ENCODE assay signal across 16 mouse cellular contexts in genomic region chr7:80866514-80867147, GRCm38 (mm10). TPM values are rescaled to one million over a fixed set of nuclear protein-coding genes. Genes with fewer than 3 reads are reported as not detected.
A peak's percentile ranks its signal among the peaks of the same experiment; 100 is the strongest.
DNase-seq lines count a peak whose midpoint lies in the region; ATAC-seq lines count a peak whose summit lies in the region.
"Had no signal": no experiment of that assay in that cellular context is flagged by ENCODE, and none has a peak within 500 bp of the region (broad histone marks: within the 10 kb centered on the region; RNA-seq: fewer than 3 reads in every experiment).

No protein-coding gene starts in this region.

- H3K36me3 ChIP-seq in midbrain, embryonic 12.5 days: peaks cover 71% of the 10 kb centered on the region
- peaks cover 11% of the 10 kb centered on the region for H3K36me3 ChIP-seq in midbrain, embryonic 11.5 days (ENCODE audit: control insufficient read depth, insufficient read depth, low read length)
- peaks cover 35% of the 10 kb centered on the region for H3K36me3 ChIP-seq in liver, embryonic 12.5 days

- no peak overlapping the region for H3K4me3 ChIP-seq in midbrain, embryonic 12.5 days
- H3K4me3 ChIP-seq in midbrain, embryonic 11.5 days (ENCODE audit: low read depth, low read length): no peak overlapping the region
- H3K4me3 ChIP-seq in liver, embryonic 12.5 days: no peak overlapping the region
- H3K4me3 ChIP-seq: embryonic facial prominence, embryonic 13.5 days; limb, embryonic 15.5 days; neural tube, embryonic 13.5 days had no signal

- H3K27ac ChIP-seq in midbrain, embryonic 12.5 days (replicated peaks): no peak overlapping the region
- H3K27ac ChIP-seq in midbrain, embryonic 11.5 days (ENCODE audit: low read depth, low read length): no peak overlapping the region
- 0 out of 2 replicates have a peak overlapping the region, but pooled peaks have one; percentile 33 for H3K27ac ChIP-seq in liver, embryonic 12.5 days
- H3K27ac ChIP-seq: embryonic facial prominence, embryonic 13.5 days; limb, embryonic 15.5 days; neural tube, embryonic 13.5 days had no signal

- 0 out of 2 replicates have a peak overlapping the region, but pooled peaks have one; percentile 11 for H3K9ac ChIP-seq in midbrain, embryonic 12.5 days (replicated peaks)
- H3K9ac ChIP-seq in midbrain, embryonic 11.5 days (ENCODE audit: low read length): no peak overlapping the region
- H3K9ac ChIP-seq in liver, embryonic 12.5 days: 0 out of 2 replicates have a peak overlapping the region, but pooled peaks have one; percentile 2
- H3K9ac ChIP-seq: embryonic facial prominence, embryonic 13.5 days; limb, embryonic 15.5 days; neural tube, embryonic 13.5 days had no signal

- no peaks in the 10 kb centered on the region for H3K27me3 ChIP-seq in midbrain, embryonic 12.5 days
- H3K27me3 ChIP-seq in midbrain, embryonic 11.5 days (ENCODE audit: control insufficient read depth, insufficient read depth, low read length): no peaks in the 10 kb centered on the region
- H3K27me3 ChIP-seq in liver, embryonic 12.5 days (replicated peaks): no peaks in the 10 kb centered on the region
- H3K27me3 ChIP-seq: embryonic facial prominence, embryonic 13.5 days; limb, embryonic 15.5 days; neural tube, embryonic 13.5 days had no signal

- no peak for ATAC-seq in midbrain, embryonic 12.5 days (ENCODE audit: low FRiP score, low read depth)
- ATAC-seq in midbrain, embryonic 11.5 days (ENCODE audit: low FRiP score): no peak
- ATAC-seq in liver, embryonic 12.5 days: no peak
- ATAC-seq: inflammation-experienced regulatory T-cells, adult 6 months; midbrain, embryonic 16.5 days had no signal

- no peaks in the 10 kb centered on the region for H3K9me3 ChIP-seq in midbrain, embryonic 12.5 days
- H3K9me3 ChIP-seq in midbrain, embryonic 11.5 days (ENCODE audit: control insufficient read depth, low read length): no peaks in the 10 kb centered on the region
- H3K9me3 ChIP-seq in liver, embryonic 12.5 days (replicated peaks): no peaks in the 10 kb centered on the region
- H3K9me3 ChIP-seq: embryonic facial prominence, embryonic 13.5 days; G1E; limb, embryonic 15.5 days; neural tube, embryonic 13.5 days had no signal

- no peak overlapping the region for H3K4me2 ChIP-seq in midbrain, embryonic 12.5 days (replicated peaks)
- no peak overlapping the region for H3K4me2 ChIP-seq in midbrain, embryonic 11.5 days
- no peak overlapping the region for H3K4me2 ChIP-seq in liver, embryonic 12.5 days
- H3K4me2 ChIP-seq: embryonic facial prominence, embryonic 13.5 days; limb, embryonic 15.5 days; neural tube, embryonic 13.5 days had no signal

- peaks cover 26% of the 10 kb centered on the region for H3K4me1 ChIP-seq in midbrain, embryonic 12.5 days
- H3K4me1 ChIP-seq in midbrain, embryonic 11.5 days (ENCODE audit: control insufficient read depth, insufficient read depth, low read length): peaks cover 7% of the 10 kb centered on the region
- peaks cover 45% of the 10 kb centered on the region for H3K4me1 ChIP-seq in liver, embryonic 12.5 days

- 83% methylated on average over 7 of the region's 7 CpGs for WGBS in midbrain, embryonic 12.5 days
- WGBS in midbrain, embryonic 11.5 days: 88% methylated on average over 7 of the region's 7 CpGs
- 40% methylated on average over 7 of the region's 7 CpGs for WGBS in liver, embryonic 12.5 days (ENCODE audit: insufficient replicate concordance)

- peak; percentile 49 for DNase-seq in adrenal gland, adult 2 months
- DNase-seq in adrenal gland, postnatal 4 days (ENCODE audit: low spot score in 2 of 2): no peak
- no peak for DNase-seq in midbrain, embryonic 11.5 days (ENCODE audit: low spot score, missing footprints)
- no peak for DNase-seq in frontal cortex, postnatal 25 days (ENCODE audit: low spot score in 2 of 2)
- DNase-seq in spleen, adult 12 weeks (ENCODE audit: low spot score): no peak
- no peak for DNase-seq in heart, adult 11 months
- DNase-seq: cerebellum, postnatal 14 days had no signal

RNA-seq across cellular contexts. Expression of gene Zscan2, which starts 5.9 kb away (rescaled TPM):
- 1 to 10 TPM; 4.6 to 6.6 TPM for total RNA-seq in adrenal gland, adult 2 months (2021)
- 4.0 and 4.4 TPM in 2 replicates for polyA plus RNA-seq in adrenal gland, adult 2 months (2012; rRNA removed)
- total RNA-seq in adrenal gland, postnatal 4 days (2021): 10 to 100 TPM; 13.4 to 14.2 TPM
- polyA plus RNA-seq in midbrain, embryonic 12.5 days (2016; fragmentation: Nextera tagmentation; extraction: Ambion mirVana): 4.1 and 5.2 TPM in 2 replicates
- polyA plus RNA-seq in midbrain, embryonic 11.5 days (2014; fragmentation: Nextera tagmentation; extraction: Ambion mirVana): 3.8 and 5.0 TPM in 2 replicates
- polyA plus RNA-seq in liver, embryonic 12.5 days (2016; fragmentation: Nextera tagmentation; extraction: Ambion mirVana): 0.23 and 0.58 TPM in 2 replicates

RNA-seq across cellular contexts. Expression of gene Wdr73, which starts 34.4 kb away (rescaled TPM):
- total RNA-seq in adrenal gland, adult 2 months (2021): 10 to 100 TPM in 1 of 2 experiments, 1 to 10 TPM in 1; 9.5 to 24.4 TPM
- polyA plus RNA-seq in adrenal gland, adult 2 months (2012; rRNA removed): 9.5 and 15.8 TPM in 2 replicates
- 10 to 100 TPM; 27.9 to 29.8 TPM for total RNA-seq in adrenal gland, postnatal 4 days (2021)
- 43.3 and 44.7 TPM in 2 replicates for polyA plus RNA-seq in midbrain, embryonic 12.5 days (2016; fragmentation: Nextera tagmentation; extraction: Ambion mirVana)
- polyA plus RNA-seq in midbrain, embryonic 11.5 days (2014; fragmentation: Nextera tagmentation; extraction: Ambion mirVana): 36.1 and 41.2 TPM in 2 replicates
- 29.1 and 30.3 TPM in 2 replicates for polyA plus RNA-seq in liver, embryonic 12.5 days (2016; fragmentation: Nextera tagmentation; extraction: Ambion mirVana)

RNA-seq across cellular contexts. Expression of gene Nmb, which starts 38.2 kb away (rescaled TPM):
- total RNA-seq in adrenal gland, adult 2 months (2021): 1 to 10 TPM; 1.4 to 3.7 TPM
- polyA plus RNA-seq in adrenal gland, adult 2 months (2012; rRNA removed): 4.8 and 6.5 TPM in 2 replicates
- 1 to 10 TPM; 4.2 to 5.6 TPM for total RNA-seq in adrenal gland, postnatal 4 days (2021)
- polyA plus RNA-seq in midbrain, embryonic 12.5 days (2016; fragmentation: Nextera tagmentation; extraction: Ambion mirVana): 5.7 and 6.2 TPM in 2 replicates
- polyA plus RNA-seq in midbrain, embryonic 11.5 days (2014; fragmentation: Nextera tagmentation; extraction: Ambion mirVana): 6.9 and 7.9 TPM in 2 replicates
- polyA plus RNA-seq in liver, embryonic 12.5 days (2016; fragmentation: Nextera tagmentation; extraction: Ambion mirVana): 1.6 and 2.4 TPM in 2 replicates
- total RNA-seq: granulocyte monocyte progenitor cell, adult 5-6 weeks had no signal

RNA-seq across cellular contexts. Expression of gene Iqgap1, which starts 40.9 kb away (rescaled TPM):
- total RNA-seq in adrenal gland, adult 2 months (2021): 10 to 100 TPM; 84.8 to 88.4 TPM
- 15.7 and 19.1 TPM in 2 replicates for polyA plus RNA-seq in adrenal gland, adult 2 months (2012; rRNA removed)
- total RNA-seq in adrenal gland, postnatal 4 days (2021): 100 to 1,000 TPM in 1 of 2 experiments, 10 to 100 TPM in 1; 92.0 to 107 TPM
- 30.5 and 33.7 TPM in 2 replicates for polyA plus RNA-seq in midbrain, embryonic 12.5 days (2016; fragmentation: Nextera tagmentation; extraction: Ambion mirVana)
- 23.5 and 24.8 TPM in 2 replicates for polyA plus RNA-seq in midbrain, embryonic 11.5 days (2014; fragmentation: Nextera tagmentation; extraction: Ambion mirVana)
- 19.4 and 19.9 TPM in 2 replicates for polyA plus RNA-seq in liver, embryonic 12.5 days (2016; fragmentation: Nextera tagmentation; extraction: Ambion mirVana)
